Mouse (Mus musculus) liver, embryonic 12.5 days (tissue): ENCODE measurements at regions not wholly inside any gene's neighbourhood (a gene's known extent, or its start where the extent isn't known, plus 50 kb on each side); places are given as distances from the start of the nearest gene placed in this dataset.

ENCODE experiments used
- ATAC-seq: fragments of 200-750 bp; cut with Nextera tagmentation; 2 replicates; pipeline ENCODE4 v1.8.0; 2017; ENCODE audit warnings: moderate number of reproducible peaks, mild to moderate bottlenecking, moderate library complexity
- H3K27ac ChIP-seq: fragments of 300-500 bp; sonication (generic); 2 replicates; pipeline ENCODE4 v1.5.1; 2016; ENCODE audit warnings: mild to moderate bottlenecking
- H3K27me3 ChIP-seq: fragments of 300-500 bp; sonication (generic); replicated peaks from 2 replicates; pipeline ENCODE4 v1.6.1; 2016; ENCODE audit warnings: mild to moderate bottlenecking, moderate library complexity
- H3K36me3 ChIP-seq: fragments of 300-500 bp; sonication (generic); 2 replicates; pipeline ENCODE4 v1.6.1; 2016; ENCODE audit warnings: mild to moderate bottlenecking, moderate library complexity
- H3K4me1 ChIP-seq: fragments of 300-500 bp; sonication (generic); 2 replicates; pipeline ENCODE4 v1.6.1; 2016
- H3K4me2 ChIP-seq: fragments of 300-500 bp; sonication (generic); 2 replicates; pipeline ENCODE4 v1.6.1; 2016; ENCODE audit warnings: mild to moderate bottlenecking, moderate library complexity
- H3K4me3 ChIP-seq: fragments of 300-500 bp; sonication (generic); 2 replicates; pipeline ENCODE4 v1.5.1; 2016; ENCODE audit warnings: mild to moderate bottlenecking, moderate library complexity
- H3K9ac ChIP-seq: fragments of 300-500 bp; sonication (generic); 2 replicates; pipeline ENCODE4 v1.6.1; 2016; ENCODE audit warnings: mild to moderate bottlenecking, moderate library complexity
- H3K9me3 ChIP-seq: fragments of 300-500 bp; sonication (generic); replicated peaks from 2 replicates; pipeline ENCODE4 v1.6.1; 2016; ENCODE audit warnings: mild to moderate bottlenecking, moderate library complexity
- WGBS: fragments of 180-500 bp; shearing (Covaris S2); methylation state at CpG from one replicate; pipeline ENCODE4 v1.1.7; 2016; ENCODE audit not compliant: insufficient replicate concordance; 5-methylcytosine and 5-hydroxymethylcytosine counted together

GRCm38 (mm10) chr4:53317453-53317824 is 122.8 kb upstream of the Slc44a1 start:
- Histone ChIP-seq H3K27me3 (no peaks in the 10 kb centered on the region), H3K36me3 (no peaks in the 10 kb centered on the region), H3K9me3 (no peaks in the 10 kb centered on the region), H3K27ac (no peak overlapping the region), H3K9ac (no peak overlapping the region), H3K4me2 (no peak overlapping the region), H3K4me1 (peaks cover 24% of the 10 kb centered on the region), H3K4me3 (no peak overlapping the region)
- no peak for ATAC-seq
- WGBS = 64% methylated on average over 7 of the region's 7 CpGs

- H3K9me3 ChIP-seq = no peaks in the 10 kb centered on the region
- no peaks in the 10 kb centered on the region for H3K27me3 ChIP-seq
- no peak for ATAC-seq
- no peak overlapping the region for H3K4me3 ChIP-seq
- WGBS = 80% methylated on average over 14 of the region's 14 CpGs
- no peak overlapping the region for H3K4me2 ChIP-seq
- H3K9ac ChIP-seq = no peak overlapping the region
- no peak overlapping the region for H3K27ac ChIP-seq
- H3K36me3 ChIP-seq = no peaks in the 10 kb centered on the region
- H3K4me1 ChIP-seq = peaks cover 20% of the 10 kb centered on the region
Measured at GRCm38 (mm10) chr4:53316796-53317452, 123.3 kb upstream of the Slc44a1 start.

DNA sequence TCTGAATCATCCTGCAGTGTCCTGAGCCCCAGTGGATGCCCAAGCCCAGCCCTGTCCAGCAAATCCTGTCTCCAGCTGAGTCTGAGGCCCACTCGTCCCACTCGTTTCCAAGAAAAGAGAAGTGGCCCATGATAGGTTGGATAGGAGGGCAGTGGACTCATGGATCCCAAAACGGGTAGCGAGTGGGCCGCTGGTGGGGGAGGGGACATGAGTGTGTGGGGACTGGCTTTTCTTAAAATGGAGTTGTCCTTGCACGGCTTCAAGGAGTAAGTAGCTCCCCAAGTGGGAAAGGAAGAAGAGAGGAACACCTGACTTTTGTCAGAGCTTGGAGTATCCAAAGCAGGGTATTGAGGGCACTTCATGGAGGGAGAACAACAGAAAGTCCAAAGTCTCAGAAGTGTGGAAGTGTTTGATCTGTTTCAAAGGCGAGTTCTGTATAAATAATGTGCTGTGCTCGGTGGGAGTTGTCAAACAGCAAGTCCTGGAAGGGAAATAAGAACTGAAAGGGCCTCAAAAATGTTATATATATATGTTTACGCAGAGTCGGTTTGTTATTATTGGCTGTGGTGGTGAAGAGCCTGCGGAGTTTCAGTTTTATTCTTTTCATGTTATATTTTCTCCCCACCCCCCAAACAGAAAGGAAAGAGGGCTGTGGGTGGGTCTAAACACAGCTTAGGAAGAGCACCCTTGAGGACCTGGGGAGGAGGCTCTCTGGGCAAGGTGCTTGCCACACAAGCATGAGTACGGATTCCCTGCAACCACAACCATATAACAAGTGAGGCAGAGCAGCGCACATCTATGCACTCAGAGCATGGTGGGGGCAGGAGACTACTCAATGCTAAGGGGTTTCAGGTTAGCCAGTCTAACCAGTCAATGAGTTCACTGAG is 124.1 kb upstream of the Slc44a1 start:
- H3K9ac ChIP-seq = no peak overlapping the region
- H3K27ac ChIP-seq = no peak overlapping the region
- H3K4me1 ChIP-seq = peaks cover 12% of the 10 kb centered on the region
- no peak overlapping the region for H3K4me2 ChIP-seq
- no peaks in the 10 kb centered on the region for H3K9me3 ChIP-seq
- no peak for ATAC-seq
- no peaks in the 10 kb centered on the region for H3K27me3 ChIP-seq
- WGBS = 71% methylated on average over 13 of the region's 13 CpGs
- H3K4me3 ChIP-seq = no peak overlapping the region
- no peaks in the 10 kb centered on the region for H3K36me3 ChIP-seq

GRCm38 (mm10) chr4:53315121-53315875 is 124.9 kb upstream of the Slc44a1 start:
- no peak overlapping the region for H3K27ac ChIP-seq
- no peak for ATAC-seq
- WGBS = 67% methylated on average over 7 of the region's 7 CpGs

DNA sequence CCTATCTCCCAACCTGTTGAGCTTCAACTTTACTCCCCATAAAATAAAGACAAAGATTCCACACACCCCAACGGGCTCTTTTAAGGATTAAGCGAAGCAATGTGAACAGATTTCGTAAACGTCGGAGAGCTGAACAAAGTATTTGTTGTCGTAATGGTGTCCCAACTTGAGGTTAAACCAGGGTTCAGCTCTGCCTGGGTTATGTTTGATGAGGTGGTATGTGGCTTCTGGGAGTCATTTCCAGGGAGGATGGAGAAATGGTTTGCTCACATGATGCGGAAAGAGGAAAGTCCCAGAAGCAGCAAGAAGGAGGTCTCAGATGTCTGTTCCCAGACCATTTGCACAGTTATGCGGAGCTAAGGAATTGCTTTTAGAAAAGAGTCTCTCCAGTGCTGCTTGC is 126.1 kb upstream of the Slc44a1 start:
- Histone ChIP-seq H3K9me3 (no peaks in the 10 kb centered on the region), H3K4me2 (no peak overlapping the region), H3K4me3 (no peak overlapping the region), H3K9ac (no peak overlapping the region), H3K36me3 (no peaks in the 10 kb centered on the region), H3K4me1 (peaks cover 7% of the 10 kb centered on the region; the same call in 1 of the 2 replicates), H3K27me3 (no peaks in the 10 kb centered on the region), H3K27ac (no peak overlapping the region)
- ATAC-seq = no peak
- WGBS = 80% methylated on average over 8 of the region's 8 CpGs

More at GRCm38 (mm10) chr4:53315121-53315875, 124.9 kb upstream of the Slc44a1 start:
- H3K9ac ChIP-seq = no peak overlapping the region
- H3K4me1 ChIP-seq = peaks cover 7% of the 10 kb centered on the region; the same call in 1 of the 2 replicates
- H3K9me3 ChIP-seq = no peaks in the 10 kb centered on the region
- no peak overlapping the region for H3K4me3 ChIP-seq
- H3K4me2 ChIP-seq = no peak overlapping the region
- H3K27me3 ChIP-seq = no peaks in the 10 kb centered on the region
- no peaks in the 10 kb centered on the region for H3K36me3 ChIP-seq

DNA sequence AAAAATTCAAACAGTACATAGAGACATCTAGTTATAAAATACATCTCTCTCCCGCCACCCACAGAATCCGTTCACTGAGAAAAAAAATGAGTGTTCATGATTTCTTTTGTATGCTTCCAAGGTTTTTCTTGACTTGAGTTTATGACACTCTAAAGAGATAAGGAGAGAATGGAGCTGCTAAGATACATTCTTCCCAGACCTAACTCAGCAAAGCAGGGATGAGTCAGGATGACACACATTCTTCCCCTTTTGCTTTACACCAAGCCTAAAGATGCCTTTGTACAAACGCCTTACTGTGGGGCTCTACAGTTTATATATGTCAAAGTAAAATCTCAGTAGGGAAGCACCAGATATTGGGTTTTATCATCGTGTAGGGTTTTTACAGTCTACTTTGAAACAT is 133.1 kb upstream of the Slc44a1 start:
- Histone ChIP-seq H3K4me3 (no peak overlapping the region), H3K9ac (no peak overlapping the region), H3K4me1 (no peaks in the 10 kb centered on the region; the same call in 1 of the 2 replicates), H3K27me3 (no peaks in the 10 kb centered on the region), H3K4me2 (no peak overlapping the region), H3K27ac (no peak overlapping the region), H3K9me3 (no peaks in the 10 kb centered on the region), H3K36me3 (no peaks in the 10 kb centered on the region)
- WGBS = 57% methylated on average over 4 of the region's 4 CpGs
- no peak for ATAC-seq

GRCm38 (mm10) chr4:53304782-53305385 is 135.3 kb upstream of the Slc44a1 start:
- H3K27me3 ChIP-seq = no peaks in the 10 kb centered on the region
- WGBS = 65% methylated on average over 4 of the region's 4 CpGs
- H3K4me2 ChIP-seq = no peak overlapping the region
- H3K4me1 ChIP-seq = no peaks in the 10 kb centered on the region; the same call in 1 of the 2 replicates
- no peak overlapping the region for H3K4me3 ChIP-seq
- ATAC-seq = no peak
- H3K9ac ChIP-seq = no peak overlapping the region
- no peaks in the 10 kb centered on the region for H3K36me3 ChIP-seq
- H3K9me3 ChIP-seq = no peaks in the 10 kb centered on the region
- H3K27ac ChIP-seq = no peak overlapping the region

GRCm38 (mm10) chr4:53304290-53304654 is 135.9 kb upstream of the Slc44a1 start:
- Histone ChIP-seq H3K9ac (no peak overlapping the region), H3K27me3 (no peaks in the 10 kb centered on the region), H3K4me3 (no peak overlapping the region), H3K36me3 (no peaks in the 10 kb centered on the region), H3K4me2 (no peak overlapping the region), H3K27ac (no peak overlapping the region), H3K4me1 (no peaks in the 10 kb centered on the region; the same call in 1 of the 2 replicates), H3K9me3 (no peaks in the 10 kb centered on the region)
- WGBS = 63% methylated on average over 2 of the region's 2 CpGs
- no peak for ATAC-seq

- Histone ChIP-seq H3K4me2 (no peak overlapping the region), H3K9ac (no peak overlapping the region), H3K27ac (no peak overlapping the region), H3K27me3 (no peaks in the 10 kb centered on the region), H3K4me3 (no peak overlapping the region), H3K9me3 (no peaks in the 10 kb centered on the region), H3K36me3 (no peaks in the 10 kb centered on the region), H3K4me1 (no peaks in the 10 kb centered on the region; the same call in 1 of the 2 replicates)
- WGBS = 48% methylated on average over 4 of the region's 4 CpGs
- no peak for ATAC-seq
Measured at GRCm38 (mm10) chr4:53303621-53304289, 136.5 kb upstream of the Slc44a1 start.

GRCm38 (mm10) chr4:53297975-53298374 is 138.3 kb upstream of the Abca1 start:
- no peak overlapping the region for H3K4me2 ChIP-seq
- no peak overlapping the region for H3K4me3 ChIP-seq
- H3K9me3 ChIP-seq = no peaks in the 10 kb centered on the region
- no peaks in the 10 kb centered on the region for H3K4me1 ChIP-seq
- no peaks in the 10 kb centered on the region for H3K27me3 ChIP-seq
- H3K36me3 ChIP-seq = no peaks in the 10 kb centered on the region
- H3K9ac ChIP-seq = no peak overlapping the region
- ATAC-seq = no peak
- H3K27ac ChIP-seq = no peak overlapping the region

GRCm38 (mm10) chr4:53292606-53293005 is 132.9 kb upstream of the Abca1 start:
- no peak overlapping the region for H3K27ac ChIP-seq
- no peaks in the 10 kb centered on the region for H3K27me3 ChIP-seq
- H3K4me2 ChIP-seq = no peak overlapping the region
- H3K36me3 ChIP-seq = no peaks in the 10 kb centered on the region
- H3K4me1 ChIP-seq = no peaks in the 10 kb centered on the region
- H3K9me3 ChIP-seq = no peaks in the 10 kb centered on the region
- H3K4me3 ChIP-seq = no peak overlapping the region
- H3K9ac ChIP-seq = no peak overlapping the region
- no peak for ATAC-seq
- WGBS = 75% methylated on average over 3 of the region's 3 CpGs
